Mouse (Mus musculus) kidney, postnatal 4 days (tissue): Measurements from ENCODE around the gene Smarcc1.
"Not testable (repeated sequence)": the region's sequence is repeated elsewhere in the genome, so short reads cannot be mapped to it uniquely, and the experiment has no call there.

Experiments used
- DNase-seq, 2 experiments: peaks; one replicate each; pipeline ENCODE4 v3.0.0; 2021; ENCODE audit warnings: mixed read lengths in 2 of 2

Smarcc1 gene

GRCm38 (mm10) chr9:110132201-110132605 is 14.7 kb downstream of the Smarcc1 start:
- peak; percentile 66 to 79 for DNase-seq

- DNase-seq: no peak
These were observed 15.4 kb downstream of the Smarcc1 start for GRCm38 (mm10) chr9:110132921-110133320.

- no peak for DNase-seq
These were observed 16.7 kb downstream of the Smarcc1 start for GRCm38 (mm10) chr9:110134176-110134575.

GRCm38 (mm10) chr9:110139119-110139518 is 21.6 kb downstream of the Smarcc1 start:
- no peak for DNase-seq

- DNase-seq: no peak
These were observed 24.6 kb downstream of the Smarcc1 start for GRCm38 (mm10) chr9:110142097-110142496.

- DNase-seq: no peak
These were observed 31.1 kb downstream of the Smarcc1 start for GRCm38 (mm10) chr9:110148598-110148997.

- DNase-seq: no peak
These were observed 41.5 kb downstream of the Smarcc1 start for GRCm38 (mm10) chr9:110159036-110159435.

GRCm38 (mm10) chr9:110160486-110160885 is 43.0 kb downstream of the Smarcc1 start:
- DNase-seq: not testable (repeated sequence)

GRCm38 (mm10) chr9:110162441-110162840 is 44.9 kb downstream of the Smarcc1 start:
- no peak for DNase-seq

- no peak for DNase-seq
These were observed 45.6 kb downstream of the Smarcc1 start for GRCm38 (mm10) chr9:110163071-110163470.

GRCm38 (mm10) chr9:110170858-110171257 is 53.4 kb downstream of the Smarcc1 start:
- DNase-seq: no peak

- no peak for DNase-seq
These were observed 82.4 kb downstream of the Smarcc1 start for GRCm38 (mm10) chr9:110199870-110200269.

- DNase-seq: no peak
These were observed 88.3 kb downstream of the Smarcc1 start for GRCm38 (mm10) chr9:110205526-110206404.

- no peak for DNase-seq
These were observed 88.9 kb downstream of the Smarcc1 start for GRCm38 (mm10) chr9:110206437-110206836.

- DNase-seq: no peak
These were observed 90.8 kb downstream of the Smarcc1 start for GRCm38 (mm10) chr9:110208265-110208664.

GRCm38 (mm10) chr9:110208967-110209366 is 91.5 kb downstream of the Smarcc1 start:
- no peak for DNase-seq

- no peak for DNase-seq
These were observed 106.8 kb downstream of the Smarcc1 start for GRCm38 (mm10) chr9:110224273-110224672.

GRCm38 (mm10) chr9:110226191-110226590 is 108.7 kb downstream of the Smarcc1 start:
- no peak for DNase-seq

GRCm38 (mm10) chr9:110228671-110229070 is 111.2 kb downstream of the Smarcc1 start:
- no peak for DNase-seq

- no peak for DNase-seq
These were observed 111.6 kb downstream of the Smarcc1 start for GRCm38 (mm10) chr9:110229112-110229511.

- no peak for DNase-seq
These were observed 112.2 kb downstream of the Smarcc1 start for GRCm38 (mm10) chr9:110229566-110230248.

- DNase-seq: no peak
These were observed 113.0 kb downstream of the Smarcc1 start for GRCm38 (mm10) chr9:110230395-110231071.

- DNase-seq: no peak
These were observed 117.5 kb downstream of the Smarcc1 start for GRCm38 (mm10) chr9:110234962-110235361.
